Mouse (Mus musculus): ENCODE measurements around the gene Slc47a2. TPM values are rescaled to one million over a fixed set of nuclear protein-coding genes. Genes with fewer than 3 reads are reported as not detected.
A peak's percentile ranks its signal among the peaks of the same experiment; 100 is the strongest.

Slc47a2 gene
- polyA plus RNA-seq, 1 experiment from 2014 or later: 0.20 TPM

DNA sequence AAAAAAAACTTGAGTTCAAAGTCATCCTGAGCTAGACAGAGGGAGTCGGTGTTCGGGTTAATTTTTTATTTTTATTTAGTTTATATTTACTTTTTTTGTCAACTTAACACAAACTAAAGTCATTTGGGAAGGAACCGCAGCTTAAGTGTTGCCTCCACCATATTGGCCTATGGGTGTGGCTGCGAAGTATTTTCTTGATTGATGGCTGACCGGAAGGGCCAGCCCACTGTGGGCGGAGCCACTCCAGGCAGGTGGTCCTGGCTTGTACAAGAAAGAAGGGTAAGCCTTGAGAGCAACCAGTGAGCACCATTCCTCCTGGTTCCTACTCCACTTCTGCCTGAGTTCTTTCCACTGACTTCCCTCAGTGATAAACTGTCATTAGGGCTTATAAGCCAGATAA is 21.4 kb upstream of the Slc47a2 start:
- WGBS: 79% methylated on average over 6 of the region's 6 CpGs
- no peaks in the 10 kb centered on the region; the same call in 1 of the 2 replicates for H3K27me3 ChIP-seq
- no peak overlapping the region for H3K27ac ChIP-seq (replicated peaks)
- no peak overlapping the region for H3K9ac ChIP-seq
- no peaks in the 10 kb centered on the region for H3K4me1 ChIP-seq
- ATAC-seq (ENCODE audit: insufficient number of reproducible peaks, low FRiP score, low TSS enrichment, low read depth): no peak
- no peak overlapping the region for H3K4me3 ChIP-seq (replicated peaks)
- H3K4me2 ChIP-seq (replicated peaks): no peak overlapping the region
- no peaks in the 10 kb centered on the region for H3K9me3 ChIP-seq (replicated peaks)
- H3K36me3 ChIP-seq: no peaks in the 10 kb centered on the region

DNA sequence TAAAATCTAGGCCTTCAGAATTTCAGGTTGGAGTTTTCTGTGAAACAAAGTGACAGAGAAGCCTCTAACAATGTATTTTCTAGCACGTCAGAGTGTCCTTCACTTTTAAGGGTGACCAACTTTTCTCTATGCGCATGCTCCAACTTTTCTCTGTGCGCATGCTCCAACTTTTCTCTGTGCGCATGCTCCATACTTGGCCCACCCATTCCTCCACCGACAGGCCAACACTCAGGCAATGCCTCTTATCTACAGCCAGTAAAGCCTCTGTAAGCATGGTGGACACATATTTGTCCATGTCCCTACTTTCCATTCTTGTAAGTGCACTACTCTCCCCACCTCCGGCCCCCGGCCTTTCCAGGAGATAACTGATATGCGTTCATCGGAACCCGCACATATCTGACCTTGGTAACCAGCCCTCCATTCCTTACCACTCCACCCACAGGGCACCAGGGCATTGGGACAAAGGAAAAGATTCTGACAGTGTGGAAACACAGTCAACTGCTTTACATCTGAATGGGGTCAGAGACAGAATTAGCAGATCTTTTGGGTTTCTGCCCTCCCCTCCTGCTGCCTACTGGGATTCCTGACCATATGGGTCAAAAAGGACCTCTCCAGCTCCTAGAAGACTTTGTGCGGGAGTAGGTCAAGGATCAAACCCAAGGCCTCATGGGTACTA is 19.0 kb upstream of the Slc47a2 start:
- Histone ChIP-seq H3K9ac (no peak overlapping the region), H3K27ac (replicated peaks) (no peak overlapping the region), H3K36me3 (no peaks in the 10 kb centered on the region), H3K27me3 (no peaks in the 10 kb centered on the region), H3K4me1 (no peaks in the 10 kb centered on the region), H3K9me3 (replicated peaks) (no peaks in the 10 kb centered on the region), H3K4me2 (replicated peaks) (no peak overlapping the region), H3K4me3 (replicated peaks) (no peak overlapping the region)
- 92% methylated on average over 11 of the region's 11 CpGs for WGBS
- no peak for ATAC-seq (ENCODE audit: insufficient number of reproducible peaks, low FRiP score, low TSS enrichment, low read depth)

GRCm38 (mm10) chr11:61356600-61356999 is 13.9 kb upstream of the Slc47a2 start:
- WGBS: 75% methylated on average over 9 of the region's 9 CpGs
- H3K27ac ChIP-seq (replicated peaks): no peak overlapping the region
- H3K4me1 ChIP-seq: no peaks in the 10 kb centered on the region
- H3K36me3 ChIP-seq: no peaks in the 10 kb centered on the region
- H3K4me3 ChIP-seq (replicated peaks): no peak overlapping the region
- H3K4me2 ChIP-seq (replicated peaks): no peak overlapping the region
- H3K27me3 ChIP-seq: no peaks in the 10 kb centered on the region
- H3K9me3 ChIP-seq (replicated peaks): no peaks in the 10 kb centered on the region
- no peak overlapping the region for H3K9ac ChIP-seq
- ATAC-seq (ENCODE audit: insufficient number of reproducible peaks, low FRiP score, low TSS enrichment, low read depth): no peak

GRCm38 (mm10) chr11:61356111-61356510 is 13.5 kb upstream of the Slc47a2 start:
- no peaks in the 10 kb centered on the region for H3K36me3 ChIP-seq
- no peak overlapping the region for H3K4me3 ChIP-seq (replicated peaks)
- H3K4me2 ChIP-seq (replicated peaks): no peak overlapping the region
- no peaks in the 10 kb centered on the region for H3K9me3 ChIP-seq (replicated peaks)
- no peak overlapping the region for H3K27ac ChIP-seq (replicated peaks)
- no peaks in the 10 kb centered on the region for H3K4me1 ChIP-seq
- ATAC-seq (ENCODE audit: insufficient number of reproducible peaks, low FRiP score, low TSS enrichment, low read depth): no peak
- WGBS: 69% methylated on average over 6 of the region's 6 CpGs
- H3K27me3 ChIP-seq: no peaks in the 10 kb centered on the region
- no peak overlapping the region for H3K9ac ChIP-seq

- Histone ChIP-seq H3K27ac (replicated peaks) (no peak overlapping the region), H3K9me3 (replicated peaks) (no peaks in the 10 kb centered on the region), H3K4me3 (replicated peaks) (no peak overlapping the region), H3K36me3 (no peaks in the 10 kb centered on the region), H3K9ac (no peak overlapping the region), H3K27me3 (no peaks in the 10 kb centered on the region), H3K4me1 (no peaks in the 10 kb centered on the region), H3K4me2 (replicated peaks) (no peak overlapping the region)
- 81% methylated on average over 5 of the region's 5 CpGs for WGBS
- no peak for ATAC-seq (ENCODE audit: insufficient number of reproducible peaks, low FRiP score, low TSS enrichment, low read depth)
These were observed 12.7 kb upstream of the Slc47a2 start for GRCm38 (mm10) chr11:61355351-61355750.

GRCm38 (mm10) chr11:61354346-61354745 is 11.7 kb upstream of the Slc47a2 start:
- no peak overlapping the region for H3K9ac ChIP-seq
- no peaks in the 10 kb centered on the region for H3K9me3 ChIP-seq (replicated peaks)
- H3K4me3 ChIP-seq (replicated peaks): no peak overlapping the region
- no peak for ATAC-seq (ENCODE audit: insufficient number of reproducible peaks, low FRiP score, low TSS enrichment, low read depth)
- no peaks in the 10 kb centered on the region for H3K36me3 ChIP-seq
- no peak overlapping the region for H3K27ac ChIP-seq (replicated peaks)
- no peak overlapping the region for H3K4me2 ChIP-seq (replicated peaks)
- no peaks in the 10 kb centered on the region for H3K27me3 ChIP-seq
- H3K4me1 ChIP-seq: no peaks in the 10 kb centered on the region
- WGBS: 80% methylated on average over 6 of the region's 6 CpGs

GRCm38 (mm10) chr11:61353038-61353437 is 10.4 kb upstream of the Slc47a2 start:
- no peak overlapping the region for H3K9ac ChIP-seq
- WGBS: 70% methylated on average over 2 of the region's 2 CpGs

GRCm38 (mm10) chr11:61352138-61352651 is 9.5 kb upstream of the Slc47a2 start:
- H3K9me3 ChIP-seq (replicated peaks): no peaks in the 10 kb centered on the region
- no peaks in the 10 kb centered on the region for H3K4me1 ChIP-seq
- 0 out of 2 replicates have a peak, but pooled peaks cover 6% of the 10 kb centered on the region for H3K27me3 ChIP-seq
- H3K9ac ChIP-seq: no peak overlapping the region
- no peak overlapping the region for H3K27ac ChIP-seq (replicated peaks)
- ATAC-seq (ENCODE audit: insufficient number of reproducible peaks, low FRiP score, low TSS enrichment, low read depth): no peak
- no peak overlapping the region for H3K4me2 ChIP-seq (replicated peaks)
- H3K4me3 ChIP-seq (replicated peaks): no peak overlapping the region
- 56% methylated on average over 9 of the region's 9 CpGs for WGBS
- no peaks in the 10 kb centered on the region for H3K36me3 ChIP-seq

More at GRCm38 (mm10) chr11:61353038-61353437, 10.4 kb upstream of the Slc47a2 start:
- no peaks in the 10 kb centered on the region for H3K9me3 ChIP-seq (replicated peaks)
- H3K4me1 ChIP-seq: no peaks in the 10 kb centered on the region
- H3K4me2 ChIP-seq (replicated peaks): no peak overlapping the region
- ATAC-seq (ENCODE audit: insufficient number of reproducible peaks, low FRiP score, low TSS enrichment, low read depth): no peak
- no peak overlapping the region for H3K4me3 ChIP-seq (replicated peaks)
- H3K27me3 ChIP-seq: no peaks in the 10 kb centered on the region
- no peaks in the 10 kb centered on the region for H3K36me3 ChIP-seq
- no peak overlapping the region for H3K27ac ChIP-seq (replicated peaks)

DNA sequence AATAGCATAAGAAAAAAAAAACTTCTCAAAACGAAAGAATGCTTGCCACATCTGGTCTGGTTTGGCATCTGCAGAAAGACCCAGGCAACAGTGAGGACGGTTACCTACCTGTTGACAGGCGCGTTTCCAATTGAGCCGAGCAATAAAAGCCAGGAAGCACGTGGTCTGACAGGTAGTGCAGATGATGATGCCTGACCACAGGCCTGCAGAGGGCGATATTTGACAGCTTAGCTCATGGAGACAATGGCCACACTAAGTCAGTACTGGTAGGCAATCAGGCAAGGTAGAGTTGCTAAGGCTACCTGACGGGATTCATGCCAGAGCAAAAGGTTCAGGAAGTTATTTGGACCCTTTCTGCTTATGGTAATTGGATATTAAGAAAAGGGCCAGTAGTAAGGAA is 6.7 kb upstream of the Slc47a2 start:
- Histone ChIP-seq H3K4me3 (replicated peaks) (no peak overlapping the region), H3K9me3 (replicated peaks) (no peaks in the 10 kb centered on the region), H3K36me3 (no peaks in the 10 kb centered on the region), H3K27me3 (peaks cover 18% of the 10 kb centered on the region), H3K27ac (replicated peaks) (no peak overlapping the region), H3K4me1 (no peaks in the 10 kb centered on the region), H3K9ac (no peak overlapping the region), H3K4me2 (replicated peaks) (no peak overlapping the region)
- no peak for ATAC-seq (ENCODE audit: insufficient number of reproducible peaks, low FRiP score, low TSS enrichment, low read depth)
- 5% methylated on average over 8 of the region's 8 CpGs for WGBS

DNA sequence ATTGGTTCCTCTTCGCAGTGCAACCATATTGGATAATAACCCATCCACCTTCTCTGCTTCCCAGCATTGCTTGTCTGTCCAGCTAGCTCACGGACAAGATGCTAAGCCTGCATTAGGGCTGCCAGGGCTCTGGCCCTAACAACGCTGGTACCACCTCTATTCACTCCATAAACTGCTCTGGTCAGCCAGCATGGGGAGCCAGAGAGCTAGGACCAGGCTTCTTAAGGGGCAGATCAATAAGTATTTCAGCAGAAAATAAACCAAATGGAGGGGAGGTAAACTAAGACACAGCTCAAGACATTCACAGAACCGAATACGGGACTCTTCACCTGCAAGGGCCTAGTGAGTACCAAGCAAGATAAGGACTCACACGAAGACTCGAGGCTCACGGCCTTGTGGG is 3.5 kb upstream of the Slc47a2 start:
- Histone ChIP-seq H3K4me2 (replicated peaks) (no peak overlapping the region), H3K9me3 (replicated peaks) (no peaks in the 10 kb centered on the region), H3K4me1 (peaks cover 9% of the 10 kb centered on the region), H3K9ac (no peak overlapping the region), H3K36me3 (no peaks in the 10 kb centered on the region), H3K27ac (replicated peaks) (no peak overlapping the region), H3K27me3 (peaks cover 45% of the 10 kb centered on the region), H3K4me3 (replicated peaks) (no peak overlapping the region)
- ATAC-seq (ENCODE audit: insufficient number of reproducible peaks, low FRiP score, low TSS enrichment, low read depth): no peak
- 64% methylated on average over 8 of the region's 8 CpGs for WGBS

DNA sequence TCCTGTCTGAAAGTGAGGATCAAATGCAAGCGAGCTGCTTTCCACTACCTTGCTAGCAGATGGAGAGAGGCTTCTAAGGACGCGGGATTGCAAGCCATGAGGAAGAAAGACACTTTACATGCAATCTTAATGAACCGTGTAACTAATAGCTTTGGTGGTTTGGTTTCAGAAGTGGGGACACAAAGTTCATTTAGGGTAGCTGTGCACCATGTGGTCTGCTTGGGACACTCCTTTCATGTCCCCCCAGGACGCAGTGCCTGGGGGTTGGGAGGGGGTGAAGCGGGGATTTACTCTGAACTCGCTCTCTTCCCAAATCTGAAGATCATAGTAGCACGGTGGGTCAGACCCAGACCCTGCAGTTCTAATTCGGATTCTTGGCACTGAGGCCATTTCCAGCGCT is 689 bp downstream of the Slc47a2 start:
- Histone ChIP-seq H3K9me3 (replicated peaks) (no peaks in the 10 kb centered on the region), H3K36me3 (no peaks in the 10 kb centered on the region), H3K27ac (replicated peaks) (no peak overlapping the region), H3K4me2 (replicated peaks) (peak overlapping the region; percentile 60), H3K9ac (no peak overlapping the region), H3K4me1 (peaks cover 9% of the 10 kb centered on the region), H3K4me3 (replicated peaks) (peak overlapping the region; percentile 36), H3K27me3 (peaks cover 38% of the 10 kb centered on the region)
- WGBS: 18% methylated on average over 10 of the region's 10 CpGs
- no peak for ATAC-seq (ENCODE audit: insufficient number of reproducible peaks, low FRiP score, low TSS enrichment, low read depth)

DNA sequence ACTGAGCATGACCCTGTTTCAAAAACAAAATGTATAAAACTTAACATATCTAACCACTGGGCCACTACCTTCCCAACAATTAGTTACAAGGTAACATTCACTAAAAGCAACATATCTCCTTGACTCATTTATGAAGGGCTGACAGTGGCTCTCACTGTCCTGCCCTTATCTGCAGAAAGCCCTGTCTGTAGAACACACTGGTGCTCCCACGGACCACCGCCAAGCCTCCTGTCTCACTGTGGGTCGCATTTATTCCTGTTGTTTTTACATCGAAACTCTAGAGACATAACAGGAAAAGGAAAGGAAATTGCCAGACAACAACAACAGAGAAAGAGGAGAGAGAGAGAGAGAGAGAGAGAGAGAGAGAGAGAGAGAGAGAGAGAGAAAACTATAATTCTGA is 1.4 kb downstream of the Slc47a2 start:
- Histone ChIP-seq H3K4me3 (replicated peaks) (no peak overlapping the region), H3K4me1 (peaks cover 9% of the 10 kb centered on the region), H3K27ac (replicated peaks) (no peak overlapping the region), H3K27me3 (peaks cover 38% of the 10 kb centered on the region), H3K4me2 (replicated peaks) (no peak overlapping the region), H3K9ac (no peak overlapping the region), H3K36me3 (no peaks in the 10 kb centered on the region), H3K9me3 (replicated peaks) (no peaks in the 10 kb centered on the region)
- no peak for ATAC-seq (ENCODE audit: insufficient number of reproducible peaks, low FRiP score, low TSS enrichment, low read depth)
- WGBS: 73% methylated on average over 4 of the region's 4 CpGs
